Mouse (Mus musculus) bone marrow macrophage, adult 2 months (primary cell): ENCODE measurements around the gene Vav1.

Experiments
- CTCF ChIP-seq: IDR thresholded peaks from 2 replicates; pipeline ENCODE4 v1.5.1; 2012; ENCODE audit warnings: low read depth, mild to moderate bottlenecking, low read length, moderate library complexity
- POLR2A ChIP-seq: IDR thresholded peaks from 2 replicates; pipeline ENCODE4 v1.6.1; 2012; ENCODE audit warnings: mild to moderate bottlenecking, low read depth, low read length, borderline replicate concordance

DNA sequence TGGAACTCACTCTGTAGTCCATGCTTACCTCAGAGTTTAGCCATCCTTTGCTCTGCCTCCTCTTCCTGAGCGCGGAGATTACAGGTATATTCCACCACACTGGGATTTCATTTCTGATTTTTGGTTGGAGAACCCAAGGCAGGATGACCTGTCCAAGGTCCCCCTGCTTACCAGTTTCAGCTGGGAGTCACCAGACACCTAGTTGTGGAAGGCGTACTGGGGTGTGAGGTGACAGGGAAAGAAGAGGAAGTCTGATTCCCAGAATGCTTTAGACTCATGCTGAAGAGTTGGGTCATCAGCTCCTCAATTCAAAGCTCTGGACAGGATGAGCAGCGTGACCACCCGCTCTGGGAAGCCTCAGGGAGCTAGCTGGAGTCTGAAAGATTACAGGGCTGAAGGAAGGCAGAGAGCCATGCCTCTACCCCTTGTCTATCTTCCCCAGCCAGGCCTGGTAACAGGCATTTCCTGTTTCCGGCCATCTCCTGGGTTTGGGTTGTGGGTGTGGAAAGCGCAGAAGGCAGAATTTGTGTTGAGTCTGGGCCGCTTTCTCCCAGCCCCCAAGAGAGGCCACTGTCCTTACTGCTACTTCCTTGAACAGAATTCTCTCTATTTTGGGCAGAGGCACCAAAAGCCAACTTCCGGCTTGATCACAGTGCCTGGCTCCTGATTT is 11.2 kb downstream of the Vav1 start:
- TF ChIP-seq CTCF (no peak), POLR2A (no peak)
